Mouse (Mus musculus): ENCODE data around the gene Olfr1057. TPM values are rescaled to one million over a fixed set of nuclear protein-coding genes. Genes with fewer than 3 reads are reported as not detected.
"Not testable (repeated sequence)": the region's sequence is repeated elsewhere in the genome, so short reads cannot be mapped to it uniquely, and the experiment has no call there.

Gene Olfr1057
- total RNA-seq (2014; fragmentation: Nextera tagmentation) (not detected in 2 replicates), total RNA-seq (2017) (not detected in 2 replicates)

- ATAC-seq (replicated peaks; ENCODE audit: low FRiP score, low TSS enrichment, poor library complexity, severe bottlenecking) = no peak
These were observed at the start of gene Olfr1057 for GRCm38 (mm10) chr2:86378293-86378692. TSS of gene Olfr1057 (minus strand) at chr2:86378393.

- not testable (repeated sequence) for ATAC-seq (replicated peaks; ENCODE audit: low FRiP score, low TSS enrichment, poor library complexity, severe bottlenecking)
These were observed 48.5 kb upstream of the Olfr1057 start, which contains the start of gene Olfr1062 for GRCm38 (mm10) chr2:86426649-86427048. TSS of gene Olfr1062 (minus strand) at chr2:86426749.

- no peak for ATAC-seq (replicated peaks; ENCODE audit: low FRiP score, low TSS enrichment, poor library complexity, severe bottlenecking)
These were observed 35.8 kb upstream of the Olfr1057 start, which contains the start of gene Olfr1061 for GRCm38 (mm10) chr2:86413950-86414349. TSS of gene Olfr1061 (minus strand) at chr2:86414050.

GRCm38 (mm10) chr2:86395114-86395513, 16.9 kb upstream of the Olfr1057 start:
- no peak for ATAC-seq (replicated peaks; ENCODE audit: low FRiP score, low TSS enrichment, poor library complexity, severe bottlenecking)

DNA sequence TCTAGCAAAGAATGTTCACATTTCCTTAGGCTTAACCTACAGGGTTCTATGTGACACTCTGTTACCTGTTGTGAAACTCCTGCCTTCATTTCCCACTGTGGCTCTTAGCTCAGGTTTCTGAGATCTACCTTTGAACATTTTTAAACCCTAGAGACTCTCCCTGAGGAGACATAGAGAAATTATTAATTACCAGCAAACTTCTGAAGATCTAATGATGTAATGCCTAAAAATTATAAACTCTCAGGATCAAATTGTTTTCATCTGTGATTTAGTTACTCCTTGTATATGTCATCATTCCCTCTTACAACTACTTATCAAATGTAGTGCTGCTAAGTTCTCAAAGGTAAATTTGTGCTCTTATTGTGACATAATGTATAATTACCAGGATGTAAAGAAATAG, 10.3 kb upstream of the Olfr1057 start, which contains the start of gene Olfr1058:
Gene Olfr1058 (minus strand): TSS at position 101 of the 400 bp plus-strand sequence.
- not testable (repeated sequence) for ATAC-seq (replicated peaks; ENCODE audit: low FRiP score, low TSS enrichment, poor library complexity, severe bottlenecking)

- not testable (repeated sequence) for ATAC-seq (replicated peaks; ENCODE audit: low FRiP score, low TSS enrichment, poor library complexity, severe bottlenecking)
These were observed 11.9 kb downstream of the Olfr1057 start for GRCm38 (mm10) chr2:86366342-86366741.

GRCm38 (mm10) chr2:86362369-86362768, 15.8 kb downstream of the Olfr1057 start, which contains the start of gene Olfr1056:
TSS of gene Olfr1056 (minus strand) at chr2:86362469.
- ATAC-seq (replicated peaks; ENCODE audit: low FRiP score, low TSS enrichment, poor library complexity, severe bottlenecking) = no peak

DNA sequence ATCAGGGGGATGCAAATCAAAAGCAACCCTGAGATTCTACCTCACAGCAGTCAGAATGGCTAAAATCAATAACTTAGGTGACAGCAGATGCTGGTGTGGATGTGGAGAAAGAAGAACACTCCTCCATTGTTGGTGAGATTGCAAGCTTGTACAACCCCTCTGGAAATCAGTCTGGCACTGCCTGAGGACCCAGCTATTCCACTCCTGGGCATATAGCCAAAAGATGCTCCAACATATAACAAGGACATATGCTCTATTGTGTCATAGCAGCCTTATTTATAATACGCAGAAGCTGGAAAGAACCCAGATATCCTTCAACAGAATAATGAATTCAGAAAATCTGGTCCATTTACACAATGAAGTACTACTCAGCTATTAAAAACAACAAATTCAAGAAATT, 26.4 kb downstream of the Olfr1057 start:
- not testable (repeated sequence) for ATAC-seq (replicated peaks; ENCODE audit: low FRiP score, low TSS enrichment, poor library complexity, severe bottlenecking)

DNA sequence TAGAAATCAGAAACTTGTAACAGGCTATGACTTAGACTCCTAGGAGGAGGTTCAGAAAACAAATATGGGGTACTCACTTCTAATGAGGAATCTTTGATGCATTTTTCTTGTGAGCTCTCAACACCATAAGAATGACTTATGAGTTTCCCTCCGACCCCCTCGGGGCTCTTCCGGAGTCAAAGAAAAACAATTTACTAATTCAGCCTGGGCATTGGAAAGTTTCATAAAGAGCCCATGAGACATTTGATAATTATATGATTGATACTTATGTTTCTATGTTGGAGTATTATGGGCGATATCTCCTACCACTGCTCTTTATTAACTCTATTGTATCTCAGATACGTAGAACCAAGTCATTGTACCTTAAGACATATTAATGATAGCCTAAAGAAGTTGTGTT, 28.0 kb downstream of the Olfr1057 start, which contains the start of gene Olfr1055:
Gene Olfr1055 (minus strand): TSS at position 101 of the 400 bp plus-strand sequence.
- no peak for ATAC-seq (replicated peaks; ENCODE audit: low FRiP score, low TSS enrichment, poor library complexity, severe bottlenecking)

GRCm38 (mm10) chr2:86335333-86335732, 42.9 kb downstream of the Olfr1057 start, which contains the start of gene Olfr1054:
TSS of gene Olfr1054 (minus strand) at chr2:86335433.
- ATAC-seq (replicated peaks; ENCODE audit: low FRiP score, low TSS enrichment, poor library complexity, severe bottlenecking) = no peak

Other genes starting within 250 kb of the Olfr1057 start
- gene Olfr1039, start 242.5 kb downstream of the Olfr1057 start, total RNA-seq (2014; fragmentation: Nextera tagmentation) = not detected in 2 replicates
- gene Olfr1039, start 242.5 kb downstream of the Olfr1057 start, total RNA-seq (2017) = not detected in 2 replicates
- not detected in 2 replicates for gene Olfr1040, start 231.7 kb downstream of the Olfr1057 start, total RNA-seq (2014; fragmentation: Nextera tagmentation)
- gene Olfr1040, start 231.7 kb downstream of the Olfr1057 start, total RNA-seq (2017) = not detected in 2 replicates
- gene Olfr1042, start 216.6 kb downstream of the Olfr1057 start, total RNA-seq (2014; fragmentation: Nextera tagmentation) = not detected in 2 replicates
- gene Olfr1042, start 216.6 kb downstream of the Olfr1057 start, total RNA-seq (2017) = not detected in 2 replicates
- gene Olfr1043, start 210.9 kb downstream of the Olfr1057 start, total RNA-seq (2014; fragmentation: Nextera tagmentation) = not detected in 2 replicates
- gene Olfr1043, start 210.9 kb downstream of the Olfr1057 start, total RNA-seq (2017) = not detected in 2 replicates
- gene Olfr1044, start 200.6 kb downstream of the Olfr1057 start, total RNA-seq (2014; fragmentation: Nextera tagmentation) = not detected in 2 replicates
- gene Olfr1044, start 200.6 kb downstream of the Olfr1057 start, total RNA-seq (2017) = not detected in 2 replicates
- gene Olfr52, start 192.7 kb downstream of the Olfr1057 start, total RNA-seq (2014; fragmentation: Nextera tagmentation) = not detected in 2 replicates
- gene Olfr52, start 192.7 kb downstream of the Olfr1057 start, total RNA-seq (2017) = not detected in 2 replicates
- not detected in 2 replicates for gene Olfr1045, start 175.4 kb downstream of the Olfr1057 start, total RNA-seq (2014; fragmentation: Nextera tagmentation)
- gene Olfr1045, start 175.4 kb downstream of the Olfr1057 start, total RNA-seq (2017) = not detected in 2 replicates
- gene Olfr1046, start 159.1 kb downstream of the Olfr1057 start, total RNA-seq (2014; fragmentation: Nextera tagmentation) = not detected in 2 replicates
- not detected in 2 replicates for gene Olfr1046, start 159.1 kb downstream of the Olfr1057 start, total RNA-seq (2017)
- not detected in 2 replicates for gene Olfr1047, start 147.0 kb downstream of the Olfr1057 start, total RNA-seq (2014; fragmentation: Nextera tagmentation)
- not detected in 2 replicates for gene Olfr1047, start 147.0 kb downstream of the Olfr1057 start, total RNA-seq (2017)
- gene Olfr1048, start 138.1 kb downstream of the Olfr1057 start, total RNA-seq (2014; fragmentation: Nextera tagmentation) = not detected in 2 replicates
- not detected in 2 replicates for gene Olfr1048, start 138.1 kb downstream of the Olfr1057 start, total RNA-seq (2017)
- gene Olfr1049, start 120.1 kb downstream of the Olfr1057 start, total RNA-seq (2014; fragmentation: Nextera tagmentation) = not detected in 2 replicates
- gene Olfr1049, start 120.1 kb downstream of the Olfr1057 start, total RNA-seq (2017) = not detected in 2 replicates
- not detected in 2 replicates for gene Olfr1051, start 99.3 kb downstream of the Olfr1057 start, total RNA-seq (2014; fragmentation: Nextera tagmentation)
- gene Olfr1051, start 99.3 kb downstream of the Olfr1057 start, total RNA-seq (2017) = not detected in 2 replicates
- not detected in 2 replicates for gene Olfr1052, start 85.9 kb downstream of the Olfr1057 start, total RNA-seq (2014; fragmentation: Nextera tagmentation)
- not detected in 2 replicates for gene Olfr1052, start 85.9 kb downstream of the Olfr1057 start, total RNA-seq (2017)
- gene Olfr1053, start 63.1 kb downstream of the Olfr1057 start, total RNA-seq (2014; fragmentation: Nextera tagmentation) = not detected in 2 replicates
- not detected in 2 replicates for gene Olfr1053, start 63.1 kb downstream of the Olfr1057 start, total RNA-seq (2017)
- not detected in 2 replicates for gene Olfr1054, start 43.0 kb downstream of the Olfr1057 start, total RNA-seq (2014; fragmentation: Nextera tagmentation)
- gene Olfr1054, start 43.0 kb downstream of the Olfr1057 start, total RNA-seq (2017) = not detected in 2 replicates
- not detected in 2 replicates for gene Olfr1055, start 28.1 kb downstream of the Olfr1057 start, total RNA-seq (2014; fragmentation: Nextera tagmentation)
- gene Olfr1055, start 28.1 kb downstream of the Olfr1057 start, total RNA-seq (2017) = not detected in 2 replicates
- not detected in 2 replicates for gene Olfr1056, start 15.9 kb downstream of the Olfr1057 start, total RNA-seq (2014; fragmentation: Nextera tagmentation)
- not detected in 2 replicates for gene Olfr1056, start 15.9 kb downstream of the Olfr1057 start, total RNA-seq (2017)
- gene Olfr1058, start 10.2 kb upstream of the Olfr1057 start, total RNA-seq (2014; fragmentation: Nextera tagmentation) = not detected in 2 replicates
- not detected in 2 replicates for gene Olfr1058, start 10.2 kb upstream of the Olfr1057 start, total RNA-seq (2017)
- gene Olfr1061, start 35.7 kb upstream of the Olfr1057 start, total RNA-seq (2014; fragmentation: Nextera tagmentation) = not detected in 2 replicates
- not detected in 2 replicates for gene Olfr1061, start 35.7 kb upstream of the Olfr1057 start, total RNA-seq (2017)
- not detected in 2 replicates for gene Olfr1062, start 48.4 kb upstream of the Olfr1057 start, total RNA-seq (2014; fragmentation: Nextera tagmentation)
- gene Olfr1062, start 48.4 kb upstream of the Olfr1057 start, total RNA-seq (2017) = not detected in 2 replicates
- not detected in 2 replicates for gene Olfr1065, start 72.2 kb upstream of the Olfr1057 start, total RNA-seq (2014; fragmentation: Nextera tagmentation)
- not detected in 2 replicates for gene Olfr1065, start 72.2 kb upstream of the Olfr1057 start, total RNA-seq (2017)
- gene Olfr1066, start 77.9 kb upstream of the Olfr1057 start, total RNA-seq (2014; fragmentation: Nextera tagmentation) = not detected in 2 replicates
- gene Olfr1066, start 77.9 kb upstream of the Olfr1057 start, total RNA-seq (2017) = not detected in 2 replicates
- gene Olfr228, start 109.0 kb upstream of the Olfr1057 start, total RNA-seq (2014; fragmentation: Nextera tagmentation) = not detected in 2 replicates
- gene Olfr228, start 109.0 kb upstream of the Olfr1057 start, total RNA-seq (2017) = not detected in 2 replicates
- not detected in 2 replicates for gene Olfr1076, start 130.1 kb upstream of the Olfr1057 start, total RNA-seq (2014; fragmentation: Nextera tagmentation)
- not detected in 2 replicates for gene Olfr1076, start 130.1 kb upstream of the Olfr1057 start, total RNA-seq (2017)
- not detected in 2 replicates for gene Olfr1079, start 164.1 kb upstream of the Olfr1057 start, total RNA-seq (2014; fragmentation: Nextera tagmentation)
- not detected in 2 replicates for gene Olfr1079, start 164.1 kb upstream of the Olfr1057 start, total RNA-seq (2017)
- not detected in 2 replicates for gene Olfr1080, start 179.8 kb upstream of the Olfr1057 start, total RNA-seq (2014; fragmentation: Nextera tagmentation)
- gene Olfr1080, start 179.8 kb upstream of the Olfr1057 start, total RNA-seq (2017) = not detected in 2 replicates
- not detected in 2 replicates for gene Olfr1082, start 220.6 kb upstream of the Olfr1057 start, total RNA-seq (2014; fragmentation: Nextera tagmentation)
- not detected in 2 replicates for gene Olfr1082, start 220.6 kb upstream of the Olfr1057 start, total RNA-seq (2017)